Mouse (Mus musculus): Measurements from ENCODE around the gene Spryd7. TPM values are rescaled to one million over a fixed set of nuclear protein-coding genes. Genes with fewer than 3 reads are reported as not detected.

Gene Spryd7
- polyA plus RNA-seq, 1 experiment from 2014 or later: 59.5 TPM

- Histone ChIP-seq H3K4me3 (replicated peaks) (no peak overlapping the region), H3K4me1 (no peaks in the 10 kb centered on the region), H3K36me3 (peaks cover 17% of the 10 kb centered on the region; the same call in 1 of the 2 replicates), H3K27ac (replicated peaks) (no peak overlapping the region), H3K4me2 (no peak overlapping the region), H3K9ac (replicated peaks) (no peak overlapping the region), H3K9me3 (replicated peaks) (no peaks in the 10 kb centered on the region), H3K27me3 (replicated peaks) (no peaks in the 10 kb centered on the region)
- no peak for ATAC-seq (ENCODE audit: low FRiP score)
Measured at GRCm38 (mm10) chr14:61530966-61531365, 25.7 kb downstream of the Spryd7 start.

GRCm38 (mm10) chr14:61530396-61530795 lies 26.3 kb downstream of the Spryd7 start:
- no peak for ATAC-seq (ENCODE audit: low FRiP score)
- 89% methylated on average over 2 of the region's 2 CpGs for WGBS

GRCm38 (mm10) chr14:61529533-61529932 lies 27.2 kb downstream of the Spryd7 start:
- Histone ChIP-seq H3K9ac (replicated peaks) (no peak overlapping the region), H3K27me3 (replicated peaks) (no peaks in the 10 kb centered on the region), H3K9me3 (replicated peaks) (no peaks in the 10 kb centered on the region), H3K4me2 (no peak overlapping the region), H3K4me3 (replicated peaks) (no peak overlapping the region), H3K4me1 (no peaks in the 10 kb centered on the region), H3K27ac (replicated peaks) (no peak overlapping the region), H3K36me3 (peaks cover 7% of the 10 kb centered on the region; the same call in 1 of the 2 replicates)
- ATAC-seq (ENCODE audit: low FRiP score): no peak
- 88% methylated on average over 7 of the region's 7 CpGs for WGBS

More at GRCm38 (mm10) chr14:61530396-61530795, 26.3 kb downstream of the Spryd7 start:
- no peaks in the 10 kb centered on the region for H3K27me3 ChIP-seq (replicated peaks)
- H3K9ac ChIP-seq (replicated peaks): no peak overlapping the region
- H3K9me3 ChIP-seq (replicated peaks): no peaks in the 10 kb centered on the region
- H3K4me3 ChIP-seq (replicated peaks): no peak overlapping the region
- H3K4me2 ChIP-seq: no peak overlapping the region
- no peak overlapping the region for H3K27ac ChIP-seq (replicated peaks)
- peaks cover 13% of the 10 kb centered on the region; the same call in 1 of the 2 replicates for H3K36me3 ChIP-seq
- H3K4me1 ChIP-seq: no peaks in the 10 kb centered on the region

- Histone ChIP-seq H3K27me3 (replicated peaks) (no peaks in the 10 kb centered on the region), H3K4me1 (no peaks in the 10 kb centered on the region), H3K4me2 (no peak overlapping the region), H3K9me3 (replicated peaks) (no peaks in the 10 kb centered on the region), H3K4me3 (replicated peaks) (no peak overlapping the region), H3K27ac (replicated peaks) (no peak overlapping the region), H3K36me3 (no peaks in the 10 kb centered on the region), H3K9ac (replicated peaks) (no peak overlapping the region)
- WGBS: 87% methylated on average over 2 of the region's 2 CpGs
- no peak for ATAC-seq (ENCODE audit: low FRiP score)
Measured at GRCm38 (mm10) chr14:61526006-61526405, 30.7 kb downstream of the Spryd7 start.

GRCm38 (mm10) chr14:61523821-61524220 lies 32.9 kb downstream of the Spryd7 start:
- ATAC-seq (ENCODE audit: low FRiP score): no peak
- Histone ChIP-seq H3K36me3 (no peaks in the 10 kb centered on the region), H3K4me1 (no peaks in the 10 kb centered on the region), H3K27ac (replicated peaks) (no peak overlapping the region), H3K4me3 (replicated peaks) (no peak overlapping the region), H3K9me3 (replicated peaks) (no peaks in the 10 kb centered on the region), H3K4me2 (no peak overlapping the region), H3K27me3 (replicated peaks) (no peaks in the 10 kb centered on the region), H3K9ac (replicated peaks) (no peak overlapping the region)
- WGBS: 83% methylated on average over 2 of the region's 2 CpGs

- WGBS: 89% methylated on average over 10 of the region's 10 CpGs
- H3K9ac ChIP-seq (replicated peaks): no peak overlapping the region
- H3K27ac ChIP-seq (replicated peaks): no peak overlapping the region
- H3K4me1 ChIP-seq: no peaks in the 10 kb centered on the region
- H3K9me3 ChIP-seq (replicated peaks): no peaks in the 10 kb centered on the region
- H3K36me3 ChIP-seq: no peaks in the 10 kb centered on the region
- H3K4me3 ChIP-seq (replicated peaks): no peak overlapping the region
- no peak for ATAC-seq (ENCODE audit: low FRiP score)
- H3K27me3 ChIP-seq (replicated peaks): no peaks in the 10 kb centered on the region
- no peak overlapping the region for H3K4me2 ChIP-seq
Measured at GRCm38 (mm10) chr14:61518659-61519480, 37.8 kb downstream of the Spryd7 start.

- H3K36me3 ChIP-seq: no peaks in the 10 kb centered on the region
- ATAC-seq (ENCODE audit: low FRiP score): no peak
- H3K4me2 ChIP-seq: no peak overlapping the region
- no peaks in the 10 kb centered on the region for H3K4me1 ChIP-seq
- H3K9ac ChIP-seq (replicated peaks): no peak overlapping the region
- no peak overlapping the region for H3K4me3 ChIP-seq (replicated peaks)
- H3K27ac ChIP-seq (replicated peaks): no peak overlapping the region
- H3K27me3 ChIP-seq (replicated peaks): no peaks in the 10 kb centered on the region
- 92% methylated on average over 9 of the region's 9 CpGs for WGBS
- no peaks in the 10 kb centered on the region for H3K9me3 ChIP-seq (replicated peaks)
Measured at GRCm38 (mm10) chr14:61516471-61517426, 39.9 kb downstream of the Spryd7 start.

- H3K4me2 ChIP-seq: no peak overlapping the region
- ATAC-seq (ENCODE audit: low FRiP score): no peak
- WGBS: 75% methylated on average over 2 of the region's 2 CpGs
- no peak overlapping the region for H3K4me3 ChIP-seq (replicated peaks)
- H3K27ac ChIP-seq (replicated peaks): no peak overlapping the region
- no peaks in the 10 kb centered on the region for H3K27me3 ChIP-seq (replicated peaks)
- H3K9me3 ChIP-seq (replicated peaks): no peaks in the 10 kb centered on the region
- no peak overlapping the region for H3K9ac ChIP-seq (replicated peaks)
- H3K4me1 ChIP-seq: no peaks in the 10 kb centered on the region
- H3K36me3 ChIP-seq: no peaks in the 10 kb centered on the region
Measured at GRCm38 (mm10) chr14:61511494-61511893, 45.2 kb downstream of the Spryd7 start.

- Histone ChIP-seq H3K9me3 (replicated peaks) (no peaks in the 10 kb centered on the region), H3K27me3 (replicated peaks) (no peaks in the 10 kb centered on the region), H3K9ac (replicated peaks) (no peak overlapping the region), H3K27ac (replicated peaks) (no peak overlapping the region), H3K4me1 (no peaks in the 10 kb centered on the region), H3K4me3 (replicated peaks) (no peak overlapping the region), H3K4me2 (no peak overlapping the region), H3K36me3 (no peaks in the 10 kb centered on the region)
- WGBS: 43% methylated on average over 20 of the region's 20 CpGs
- ATAC-seq (ENCODE audit: low FRiP score): peak; percentile 55; the same call in 1 of the 2 replicates
Measured at GRCm38 (mm10) chr14:61497716-61498490, 58.8 kb downstream of the Spryd7 start.

GRCm38 (mm10) chr14:61493511-61494135 lies 63.1 kb downstream of the Spryd7 start:
- H3K4me2 ChIP-seq: no peak overlapping the region
- H3K9ac ChIP-seq (replicated peaks): no peak overlapping the region
- ATAC-seq (ENCODE audit: low FRiP score): no peak
- no peaks in the 10 kb centered on the region for H3K4me1 ChIP-seq
- no peaks in the 10 kb centered on the region for H3K36me3 ChIP-seq
- H3K27me3 ChIP-seq (replicated peaks): no peaks in the 10 kb centered on the region
- WGBS: 75% methylated on average over 6 of the region's 6 CpGs
- no peak overlapping the region for H3K4me3 ChIP-seq (replicated peaks)
- H3K27ac ChIP-seq (replicated peaks): no peak overlapping the region
- no peaks in the 10 kb centered on the region for H3K9me3 ChIP-seq (replicated peaks)
